Mouse (Mus musculus) embryonic fibroblast, embryonic 13.5 days (primary cell): ENCODE measurements around the gene Tcf20.

Experiments used
- CTCF ChIP-seq: IDR thresholded peaks from 2 replicates; pipeline ENCODE4 v1.5.1; 2011; ENCODE audit warnings: mild to moderate bottlenecking, control low read depth, low read length, moderate library complexity, borderline replicate concordance; ENCODE audit not compliant: insufficient read depth
- POLR2A ChIP-seq: IDR thresholded peaks from 2 replicates; pipeline ENCODE4 v1.6.1; 2011; ENCODE audit warnings: low read depth, mild to moderate bottlenecking, control low read depth, low read length, moderate library complexity

DNA sequence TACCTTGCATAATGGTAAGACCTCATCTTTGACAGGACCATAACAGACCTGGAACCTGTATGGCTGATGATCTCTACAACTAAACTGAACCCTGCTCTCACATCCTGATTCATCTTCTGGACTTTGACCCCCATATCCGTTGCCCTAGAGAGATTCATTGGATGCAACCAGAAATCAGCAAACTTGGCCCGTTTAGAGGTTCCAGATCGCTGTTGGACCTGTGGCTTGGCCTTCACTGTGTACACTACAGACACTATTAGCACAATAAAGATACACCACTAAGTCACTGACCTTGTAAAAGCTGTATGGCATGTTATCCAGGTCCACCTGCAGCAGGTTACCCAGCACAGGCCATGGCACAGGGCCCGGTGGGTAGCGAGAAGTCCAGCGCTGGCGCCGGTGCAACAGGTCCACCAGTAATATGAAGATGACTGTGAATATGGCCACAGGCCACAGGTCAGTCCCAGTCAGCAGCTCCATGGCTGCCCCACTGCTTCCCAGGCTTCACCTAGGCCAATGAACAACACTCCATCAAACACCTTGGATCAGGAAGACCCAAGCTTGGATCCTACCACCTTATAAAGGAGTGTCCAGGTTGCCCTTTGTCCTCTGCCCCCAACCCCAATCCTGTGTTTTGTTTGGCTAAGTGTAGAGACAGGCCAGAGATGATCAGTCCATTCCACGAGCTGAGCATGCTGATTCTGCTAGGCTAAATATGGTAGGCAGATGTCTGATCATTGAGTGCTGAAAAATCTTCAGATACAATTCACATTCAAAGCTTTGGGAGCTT lies 223.8 kb downstream of the Tcf20 start, which contains the start of gene Cyp2d40:
- TF ChIP-seq CTCF (no peak), POLR2A (no peak)
